Mouse (Mus musculus): Measurements from ENCODE around the gene Mis18a. TPM values are rescaled to one million over a fixed set of nuclear protein-coding genes. Genes with fewer than 3 reads are reported as not detected.

Gene Mis18a
- polyA plus RNA-seq, 1 experiment from 2014 or later = 81.0 TPM

DNA sequence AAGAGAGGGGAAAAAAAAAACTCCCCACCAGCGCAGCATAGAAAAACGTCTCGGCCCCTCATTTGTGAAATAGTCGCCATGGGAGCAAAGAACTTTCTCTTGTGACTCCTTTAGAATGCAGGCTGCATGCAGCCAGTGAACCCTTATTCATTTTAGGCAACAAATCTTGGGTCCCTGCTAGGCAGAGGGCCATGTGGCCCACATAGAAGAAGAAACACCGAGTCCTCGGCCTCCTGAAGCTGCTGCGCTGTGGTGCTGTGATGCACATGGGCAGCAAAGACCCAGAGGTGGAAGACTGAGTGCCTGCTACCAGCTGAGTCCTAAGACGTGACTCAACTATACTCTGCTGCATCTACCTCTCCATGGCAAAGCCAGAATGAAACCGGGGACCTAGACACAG is 30.9 kb downstream of the Mis18a start:
- H3K4me3 ChIP-seq = no peak overlapping the region
- WGBS = 76% methylated on average over 9 of the region's 9 CpGs
- no peaks in the 10 kb centered on the region for H3K9me3 ChIP-seq
- peaks cover 11% of the 10 kb centered on the region for H3K4me1 ChIP-seq (replicated peaks)
- H3K27ac ChIP-seq = no peak overlapping the region
- no peaks in the 10 kb centered on the region for H3K36me3 ChIP-seq
- DNase-seq (ENCODE audit: low spot score) = no peak
- H3K27me3 ChIP-seq (ENCODE audit: insufficient read depth, poor library complexity, severe bottlenecking) = no peaks in the 10 kb centered on the region

DNA sequence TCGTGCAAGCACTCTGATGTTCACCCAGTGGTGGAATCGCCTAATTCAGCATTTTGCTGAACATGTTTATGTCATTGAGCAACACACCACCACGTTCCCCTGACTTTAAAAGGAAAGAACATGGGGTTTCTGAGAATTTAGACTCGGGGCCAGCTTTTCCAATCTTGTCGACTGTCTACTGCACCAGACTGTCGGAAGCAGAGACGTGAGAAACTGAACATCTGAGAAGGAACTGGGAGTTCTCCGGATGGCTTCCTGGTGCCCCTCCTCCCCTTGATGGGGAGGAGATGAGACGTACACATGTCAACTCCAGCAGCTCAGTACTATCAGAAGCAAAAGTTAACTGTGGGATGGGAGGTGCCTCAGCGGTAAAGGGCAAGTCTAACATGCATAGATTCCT is 32.1 kb downstream of the Mis18a start:
- no peaks in the 10 kb centered on the region for H3K9me3 ChIP-seq
- H3K36me3 ChIP-seq = no peaks in the 10 kb centered on the region
- H3K27me3 ChIP-seq (ENCODE audit: insufficient read depth, poor library complexity, severe bottlenecking) = no peaks in the 10 kb centered on the region
- H3K4me3 ChIP-seq = no peak overlapping the region
- 83% methylated on average over 10 of the region's 10 CpGs for WGBS
- no peak overlapping the region for H3K27ac ChIP-seq
- no peak for DNase-seq (ENCODE audit: low spot score)
- H3K4me1 ChIP-seq (replicated peaks) = peaks cover 11% of the 10 kb centered on the region

DNA sequence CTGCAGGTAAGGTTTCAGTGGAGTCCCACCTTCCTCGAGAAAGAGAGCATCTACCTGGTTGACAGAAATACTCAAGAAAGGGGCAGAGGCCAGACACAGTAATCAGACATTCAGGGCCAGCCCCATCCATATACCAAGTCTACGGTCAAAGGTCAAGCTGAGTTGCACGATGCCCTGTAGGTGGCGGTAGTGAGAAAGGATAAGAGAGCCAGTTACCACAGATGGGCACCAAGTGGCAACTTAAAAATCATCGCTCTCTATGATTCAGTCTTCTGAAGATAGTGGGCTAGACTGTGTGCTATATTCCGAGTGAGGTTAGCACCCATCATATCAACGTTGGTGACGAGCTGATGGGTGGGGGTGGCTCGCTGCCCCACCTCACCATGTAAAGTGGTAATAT is 32.5 kb downstream of the Mis18a start:
- Histone ChIP-seq H3K36me3 (no peaks in the 10 kb centered on the region), H3K9me3 (no peaks in the 10 kb centered on the region), H3K27ac (no peak overlapping the region), H3K27me3 (ENCODE audit: insufficient read depth, poor library complexity, severe bottlenecking) (no peaks in the 10 kb centered on the region), H3K4me1 (replicated peaks) (peaks cover 11% of the 10 kb centered on the region), H3K4me3 (no peak overlapping the region)
- 62% methylated on average over 9 of the region's 9 CpGs for WGBS
- DNase-seq (ENCODE audit: low spot score) = no peak

DNA sequence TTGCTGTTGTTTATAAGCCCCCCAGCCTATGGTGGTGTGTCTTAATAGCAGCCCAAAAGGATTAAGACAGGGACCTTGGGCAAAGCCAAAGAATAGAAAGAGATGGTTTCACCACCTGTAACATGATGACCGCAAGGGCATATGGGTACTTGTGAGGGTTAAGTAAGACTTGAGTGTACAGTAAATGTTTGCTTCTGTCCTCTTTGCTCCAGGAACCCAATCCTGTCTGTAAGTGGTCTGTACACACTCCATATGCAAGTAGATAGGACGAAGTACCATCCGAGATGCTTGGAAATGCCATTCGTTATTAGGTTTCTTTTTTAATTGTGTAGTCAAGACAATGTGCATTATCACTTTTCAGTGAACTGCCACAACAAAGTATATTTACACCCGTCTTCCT is 33.6 kb downstream of the Mis18a start:
- Histone ChIP-seq H3K27me3 (ENCODE audit: insufficient read depth, poor library complexity, severe bottlenecking) (no peaks in the 10 kb centered on the region), H3K27ac (no peak overlapping the region), H3K36me3 (no peaks in the 10 kb centered on the region), H3K9me3 (no peaks in the 10 kb centered on the region), H3K4me3 (no peak overlapping the region), H3K4me1 (replicated peaks) (peaks cover 11% of the 10 kb centered on the region)
- 94% methylated on average over 5 of the region's 5 CpGs for WGBS
- no peak for DNase-seq (ENCODE audit: low spot score)

DNA sequence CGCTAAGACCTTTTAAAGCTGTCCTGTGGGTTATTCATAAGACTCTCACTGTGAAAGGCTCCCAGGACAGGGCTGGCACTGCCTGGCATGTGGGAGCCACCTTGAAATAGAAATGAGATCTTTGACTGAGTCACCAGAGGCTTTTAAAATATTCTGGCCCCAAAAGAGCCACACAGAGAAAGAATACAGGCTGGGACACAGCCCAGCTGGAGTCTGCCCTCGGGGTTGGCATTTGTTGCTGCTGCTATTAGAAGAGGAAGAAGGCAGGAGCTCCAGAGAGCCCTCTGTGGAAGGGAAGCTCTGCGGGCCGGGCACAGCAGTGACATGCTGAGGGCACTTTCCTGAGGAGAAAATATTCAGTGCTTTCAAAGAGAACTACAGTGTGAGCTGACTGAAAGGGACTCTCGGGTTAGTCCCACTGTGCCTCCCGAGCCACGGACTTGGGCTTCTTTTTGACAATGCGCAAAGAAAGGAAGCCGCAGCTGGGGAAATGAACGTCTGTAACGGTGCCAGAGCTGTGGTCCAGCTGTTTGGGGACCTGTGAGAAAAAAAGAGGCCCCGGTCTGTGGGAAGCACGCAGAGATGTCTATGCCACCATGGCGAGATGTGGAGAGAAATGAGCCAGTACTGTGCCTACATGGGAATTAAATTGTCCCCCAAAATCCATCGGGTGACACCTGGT is 34.4 kb downstream of the Mis18a start:
- 77% methylated on average over 15 of the region's 15 CpGs for WGBS

DNA sequence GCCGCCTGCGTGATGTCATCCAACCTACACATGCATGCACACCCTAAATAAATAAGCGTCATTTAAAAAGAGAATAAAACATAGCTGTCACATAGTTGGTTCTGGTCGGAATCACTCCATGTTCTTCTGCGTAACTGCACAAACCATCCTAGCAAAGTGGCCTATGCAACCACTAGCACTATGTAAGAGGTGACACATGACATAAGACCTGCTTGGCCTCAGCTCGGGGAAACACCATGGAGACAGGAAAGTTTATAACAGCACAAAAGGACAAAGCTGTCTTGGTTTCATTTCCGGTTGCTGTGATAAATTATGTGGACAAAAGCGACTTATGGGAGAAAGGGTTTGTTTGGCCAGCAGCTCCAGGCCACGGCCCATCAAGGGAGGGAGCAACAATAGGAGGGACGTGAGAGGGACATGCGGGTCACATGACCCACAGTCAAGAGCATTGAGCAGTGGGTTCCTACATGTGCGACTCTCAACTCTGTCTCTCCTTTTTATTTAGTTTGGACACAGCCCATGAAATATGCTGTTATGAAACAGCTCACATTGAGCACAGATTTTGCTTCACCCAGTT is 39.4 kb downstream of the Mis18a start:
- Histone ChIP-seq H3K27ac (no peak overlapping the region), H3K4me3 (no peak overlapping the region), H3K27me3 (ENCODE audit: insufficient read depth, poor library complexity, severe bottlenecking) (no peaks in the 10 kb centered on the region), H3K36me3 (no peaks in the 10 kb centered on the region), H3K4me1 (replicated peaks) (peaks cover 9% of the 10 kb centered on the region), H3K9me3 (no peaks in the 10 kb centered on the region)
- 84% methylated on average over 12 of the region's 12 CpGs for WGBS
- DNase-seq (ENCODE audit: low spot score) = no peak

More for the DNA sequence above, 34.4 kb downstream of the Mis18a start:
- DNase-seq (ENCODE audit: low spot score) = no peak
- no peak overlapping the region for H3K4me3 ChIP-seq
- no peaks in the 10 kb centered on the region for H3K36me3 ChIP-seq
- H3K27me3 ChIP-seq (ENCODE audit: insufficient read depth, poor library complexity, severe bottlenecking) = no peaks in the 10 kb centered on the region
- H3K9me3 ChIP-seq = no peaks in the 10 kb centered on the region
- H3K4me1 ChIP-seq (replicated peaks) = peaks cover 9% of the 10 kb centered on the region
- H3K27ac ChIP-seq = no peak overlapping the region

DNA sequence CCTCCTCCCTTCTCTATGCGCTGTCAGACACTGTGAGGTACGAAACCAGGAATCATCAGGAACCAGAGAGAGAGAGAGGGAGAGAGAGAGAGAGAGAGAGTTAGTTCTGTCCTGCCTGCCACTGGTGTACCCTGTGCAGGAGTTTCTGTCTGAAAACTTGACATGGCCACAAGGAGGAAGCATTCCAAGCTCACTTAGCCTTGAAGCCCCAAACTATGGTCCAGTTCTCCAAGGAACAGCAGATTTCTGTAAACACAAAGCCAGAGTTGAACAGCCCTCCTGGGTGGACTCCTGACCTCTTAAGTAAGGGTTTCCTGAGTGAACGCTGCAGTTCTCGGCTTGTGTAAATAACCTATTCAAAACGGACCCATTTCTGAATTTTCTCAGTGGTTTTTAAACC is 40.2 kb downstream of the Mis18a start:
- no peak for DNase-seq (ENCODE audit: low spot score)
- Histone ChIP-seq H3K27me3 (ENCODE audit: insufficient read depth, poor library complexity, severe bottlenecking) (no peaks in the 10 kb centered on the region), H3K4me3 (no peak overlapping the region), H3K9me3 (no peaks in the 10 kb centered on the region), H3K4me1 (replicated peaks) (0 out of 2 replicates have a peak, but pooled peaks cover 7% of the 10 kb centered on the region), H3K36me3 (no peaks in the 10 kb centered on the region), H3K27ac (peak overlapping the region; percentile 6; the same call in 1 of the 2 replicates)
- 65% methylated on average over 5 of the region's 5 CpGs for WGBS

DNA sequence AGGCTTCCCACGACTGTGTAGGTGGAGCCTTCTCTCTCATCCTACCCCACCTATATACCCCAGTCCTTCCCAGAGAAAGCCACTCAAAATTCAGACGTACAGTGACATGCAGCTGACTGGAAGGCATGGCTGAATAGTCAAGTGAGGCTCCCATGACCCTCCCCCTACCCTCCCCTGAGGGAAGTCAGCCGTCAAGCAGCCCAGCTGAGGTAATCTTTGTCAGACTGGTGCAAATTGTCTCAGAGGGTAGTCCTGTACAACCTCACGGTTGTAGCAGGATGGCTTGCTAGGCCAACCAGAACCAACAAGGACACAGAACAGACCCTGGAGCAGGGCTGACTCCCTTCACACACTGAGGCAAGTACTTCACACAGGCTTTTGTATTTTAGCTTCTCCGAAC is 43.1 kb downstream of the Mis18a start:
- H3K9me3 ChIP-seq = no peaks in the 10 kb centered on the region; the same call in 1 of the 2 replicates
- no peaks in the 10 kb centered on the region for H3K36me3 ChIP-seq
- no peaks in the 10 kb centered on the region for H3K27me3 ChIP-seq (ENCODE audit: insufficient read depth, poor library complexity, severe bottlenecking)
- no peak for DNase-seq (ENCODE audit: low spot score)
- H3K27ac ChIP-seq = peak overlapping the region; percentile 23; the same call in 1 of the 2 replicates
- 64% methylated on average over 5 of the region's 5 CpGs for WGBS
- H3K4me3 ChIP-seq = no peak overlapping the region
- 0 out of 2 replicates have a peak, but pooled peaks cover 7% of the 10 kb centered on the region for H3K4me1 ChIP-seq (replicated peaks)

DNA sequence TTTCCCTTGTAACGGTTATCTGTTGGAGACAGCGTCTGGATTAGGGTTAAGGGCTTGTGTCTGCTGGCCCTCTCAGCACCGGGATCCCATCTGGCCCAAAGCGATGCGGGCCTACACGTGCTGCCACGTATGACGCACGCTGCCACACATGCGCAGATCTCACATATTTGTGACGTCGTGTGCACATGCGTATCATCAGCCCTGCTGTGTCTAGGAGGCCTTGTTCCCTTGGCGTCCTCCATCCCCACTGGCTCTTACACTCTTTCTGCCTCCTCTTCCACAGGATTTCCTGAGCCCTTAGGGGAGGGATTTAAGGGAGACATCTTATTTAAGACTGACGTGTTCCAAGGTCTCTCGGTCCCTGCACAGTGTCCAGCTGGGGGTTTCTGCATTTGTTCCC is 47.2 kb downstream of the Mis18a start:
- WGBS = 92% methylated on average over 16 of the region's 16 CpGs
- no peak for DNase-seq (ENCODE audit: low spot score)
- Histone ChIP-seq H3K36me3 (no peaks in the 10 kb centered on the region), H3K9me3 (peaks cover 4% of the 10 kb centered on the region; the same call in 1 of the 2 replicates), H3K27me3 (ENCODE audit: insufficient read depth, poor library complexity, severe bottlenecking) (no peaks in the 10 kb centered on the region), H3K27ac (no peak overlapping the region), H3K4me1 (replicated peaks) (0 out of 2 replicates have a peak, but pooled peaks cover 4% of the 10 kb centered on the region), H3K4me3 (no peak overlapping the region)

DNA sequence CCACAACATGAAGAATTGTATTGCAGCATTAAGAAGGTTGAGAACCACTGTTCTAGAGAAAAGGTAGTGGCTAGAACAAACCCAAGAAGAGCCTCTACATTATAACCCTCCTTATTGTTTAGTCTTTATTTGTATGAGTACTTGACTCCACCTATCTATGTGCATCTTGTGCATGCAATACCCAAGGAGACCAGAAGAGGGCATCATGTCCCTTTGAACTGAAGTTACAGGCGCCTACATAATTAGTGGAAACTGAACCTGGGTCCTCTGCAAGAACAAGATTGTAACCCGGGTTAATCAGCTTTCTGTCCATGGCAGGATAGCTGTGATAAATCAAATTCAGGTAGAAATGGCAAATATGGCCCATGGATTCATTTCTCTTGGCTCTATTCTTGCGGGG is 48.4 kb downstream of the Mis18a start:
- Histone ChIP-seq H3K36me3 (no peaks in the 10 kb centered on the region), H3K4me3 (no peak overlapping the region), H3K4me1 (replicated peaks) (no peaks in the 10 kb centered on the region), H3K27ac (no peak overlapping the region), H3K9me3 (peaks cover 4% of the 10 kb centered on the region; the same call in 1 of the 2 replicates), H3K27me3 (ENCODE audit: insufficient read depth, poor library complexity, severe bottlenecking) (no peaks in the 10 kb centered on the region)
- 88% methylated on average over 3 of the region's 3 CpGs for WGBS
- DNase-seq (ENCODE audit: low spot score) = no peak

DNA sequence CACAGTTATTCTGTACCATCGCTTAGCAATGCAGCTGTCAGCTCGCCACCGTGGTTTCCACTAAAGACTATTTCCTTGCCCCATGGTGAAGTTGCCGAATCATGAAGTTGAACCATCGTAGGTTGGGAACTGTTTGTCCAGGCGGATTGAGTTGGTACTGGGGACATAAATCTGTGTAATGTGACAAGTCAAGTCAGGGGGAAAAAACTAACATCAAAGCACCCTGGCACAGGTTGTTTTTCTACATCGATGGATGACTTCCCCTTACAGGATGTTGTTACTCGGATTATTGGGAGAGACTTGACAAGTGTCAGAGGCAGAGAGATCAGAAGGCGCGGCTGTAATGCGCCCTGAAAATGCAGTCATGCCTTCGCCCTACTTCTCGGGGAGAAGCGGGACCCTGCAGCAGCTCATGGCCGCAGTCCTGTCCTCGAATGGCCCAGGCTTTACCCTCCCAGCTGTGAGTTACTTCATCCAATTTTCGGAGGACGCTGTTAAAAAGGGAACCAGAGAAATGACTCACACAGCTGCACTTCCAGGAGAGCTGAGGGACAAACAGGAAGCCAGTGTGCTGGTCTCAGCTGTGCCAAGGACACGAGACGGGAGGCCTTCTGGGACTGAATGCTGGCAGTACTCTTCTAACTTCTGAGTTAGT is 50.2 kb downstream of the Mis18a start:
- Histone ChIP-seq H3K27ac (no peak overlapping the region), H3K4me3 (no peak overlapping the region), H3K36me3 (no peaks in the 10 kb centered on the region), H3K9me3 (peaks cover 4% of the 10 kb centered on the region; the same call in 1 of the 2 replicates), H3K27me3 (ENCODE audit: insufficient read depth, poor library complexity, severe bottlenecking) (no peaks in the 10 kb centered on the region), H3K4me1 (replicated peaks) (no peaks in the 10 kb centered on the region)
- no peak for DNase-seq (ENCODE audit: low spot score)
- WGBS = 82% methylated on average over 20 of the region's 20 CpGs

DNA sequence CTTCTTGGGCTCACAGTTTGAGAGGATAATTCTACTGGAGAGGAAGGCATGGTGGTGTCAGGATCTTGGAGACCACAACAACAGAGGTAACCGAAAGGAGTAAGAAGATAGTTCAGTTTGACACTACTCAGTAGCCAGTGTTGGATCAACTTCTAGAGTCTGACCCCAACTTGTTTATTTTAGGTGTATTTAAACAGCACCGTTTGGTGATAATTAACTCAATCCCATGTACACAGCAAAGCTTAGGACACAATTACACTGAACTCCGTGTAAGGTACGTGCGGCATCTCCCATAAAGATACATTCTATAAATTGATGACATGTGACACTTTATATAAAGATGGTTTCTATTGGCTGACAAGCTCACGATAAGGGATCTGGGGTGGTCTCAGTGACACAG is 52.6 kb downstream of the Mis18a start:
- no peak overlapping the region for H3K27ac ChIP-seq
- H3K4me1 ChIP-seq (replicated peaks) = no peaks in the 10 kb centered on the region
- H3K4me3 ChIP-seq = no peak overlapping the region
- H3K27me3 ChIP-seq (ENCODE audit: insufficient read depth, poor library complexity, severe bottlenecking) = no peaks in the 10 kb centered on the region
- WGBS = 94% methylated on average over 6 of the region's 6 CpGs
- DNase-seq (ENCODE audit: low spot score) = no peak
- H3K9me3 ChIP-seq = peaks cover 4% of the 10 kb centered on the region; the same call in 1 of the 2 replicates
- H3K36me3 ChIP-seq = no peaks in the 10 kb centered on the region

Data from hindbrain, embryonic 10.5 days (tissue).